Comparison of ENCODE assay signal across 40 mouse cellular contexts in the genomic region with DNA sequence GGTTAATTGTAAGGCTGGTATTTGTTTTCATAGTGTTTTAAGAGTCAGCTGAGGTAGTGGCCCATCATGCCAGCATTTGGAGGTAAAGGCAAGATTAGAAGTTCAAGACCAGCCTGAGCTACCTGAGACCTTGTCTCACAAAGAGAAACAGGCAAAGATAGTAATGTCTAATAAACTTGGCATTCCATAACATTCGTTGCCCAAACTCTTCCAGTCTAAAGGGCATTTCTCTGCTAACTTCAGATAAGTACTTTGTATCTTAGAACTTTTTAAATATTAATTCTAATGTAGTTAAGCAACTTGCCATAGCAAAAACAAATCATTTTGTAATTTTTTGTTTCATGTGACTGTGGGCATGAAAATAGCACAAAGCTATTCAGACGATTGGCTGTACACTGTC. TPM values are rescaled to one million over a fixed set of nuclear protein-coding genes. Genes with fewer than 3 reads are reported as not detected.
"Had no signal": no experiment of that assay in that cellular context is flagged by ENCODE, and none has a peak within 500 bp of the region (broad histone marks: within the 10 kb centered on the region; RNA-seq: fewer than 3 reads in every experiment).

No protein-coding gene starts in this region.

- DNase-seq: heart, postnatal 10 days; heart, postnatal 14 days; heart, postnatal 36 days; heart, postnatal 4 days; kidney, adult 11 months; kidney, adult 18-20 months; kidney, adult 2 months; kidney, adult 8-10 months; kidney, adult 9 months; kidney, postnatal 10 days; kidney, postnatal 14 days; kidney, postnatal 25 days; kidney, postnatal 36 days; kidney, postnatal 4 days; layer of hippocampus, adult 9-11 months; layer of hippocampus, postnatal 36 days had no signal

- H3K4me2 ChIP-seq: heart, embryonic 11.5 days; heart, embryonic 12.5 days; heart, embryonic 13.5 days; heart, embryonic 15.5 days; hindbrain, embryonic 12.5 days; hindbrain, embryonic 13.5 days; hindbrain, embryonic 14.5 days; hindbrain, embryonic 15.5 days; intestine, embryonic 15.5 days; kidney, embryonic 15.5 days had no signal

- H3K9ac ChIP-seq: heart, embryonic 12.5 days; heart, embryonic 13.5 days; heart, embryonic 15.5 days; hindbrain, embryonic 12.5 days; hindbrain, embryonic 13.5 days; hindbrain, embryonic 14.5 days; hindbrain, embryonic 15.5 days; intestine, embryonic 15.5 days; kidney, embryonic 15.5 days had no signal

- H3K9me3 ChIP-seq: heart, embryonic 12.5 days; heart, embryonic 13.5 days; heart, embryonic 15.5 days; hindbrain, embryonic 10.5 days; hindbrain, embryonic 12.5 days; hindbrain, embryonic 13.5 days; hindbrain, embryonic 15.5 days; intestine, embryonic 15.5 days; kidney, embryonic 15.5 days had no signal

- H3K4me1 ChIP-seq: heart, embryonic 12.5 days; hindbrain, embryonic 10.5 days; kidney, embryonic 15.5 days had no signal

- ATAC-seq: hindbrain, embryonic 16.5 days; hindbrain, postnatal 0 days; inflammation-experienced regulatory T-cells, adult 6 months; intestine, embryonic 15.5 days; intestine, embryonic 16.5 days; intestine, postnatal 0 days had no signal

- H3K27ac ChIP-seq: heart, embryonic 13.5 days; heart, embryonic 15.5 days; hindbrain, embryonic 10.5 days; hindbrain, embryonic 12.5 days; hindbrain, embryonic 13.5 days; hindbrain, embryonic 14.5 days; hindbrain, embryonic 15.5 days; hindbrain, postnatal 0 days; intestine, embryonic 15.5 days; kidney, embryonic 15.5 days; kidney, postnatal 0 days; layer of hippocampus, adult 2 months had no signal

- H3K27me3 ChIP-seq: heart, embryonic 12.5 days; heart, embryonic 13.5 days; heart, embryonic 15.5 days; hindbrain, embryonic 12.5 days; hindbrain, embryonic 13.5 days; hindbrain, embryonic 15.5 days; intestine, embryonic 15.5 days; kidney, embryonic 15.5 days had no signal

- H3K4me3 ChIP-seq: heart, embryonic 12.5 days; heart, embryonic 13.5 days; heart, embryonic 15.5 days; hindbrain, embryonic 10.5 days; hindbrain, embryonic 12.5 days; hindbrain, embryonic 13.5 days; hindbrain, embryonic 15.5 days; intestine, embryonic 15.5 days; kidney, embryonic 15.5 days; layer of hippocampus, adult 2 months had no signal

RNA-seq across cellular contexts. Expression of a gene that starts 20.9 kb away (rescaled TPM):
- total RNA-seq: heart, postnatal 14 days; heart, postnatal 36 days; hematopoietic stem cell, adult 5-6 weeks; layer of hippocampus, adult 18-20 months; layer of hippocampus, adult 2 months; layer of hippocampus, adult 8-10 months; layer of hippocampus, postnatal 10 days; layer of hippocampus, postnatal 14 days; layer of hippocampus, postnatal 25 days; layer of hippocampus, postnatal 36 days had no signal
